Mouse (Mus musculus) brain, embryonic 14.5 days (tissue): ENCODE results near the gene Akap8. TPM values are rescaled to one million over a fixed set of nuclear protein-coding genes. Genes with fewer than 3 reads are reported as not detected.

Source experiments
- DNase-seq: peaks from one replicate; pipeline ENCODE4 v3.0.0-alpha.2; 2011; ENCODE audit warnings: low read depth
- CTCF ChIP-seq: fragments of 200-500 bp; IDR thresholded peaks from 2 replicates; pipeline ENCODE4 v1.5.1; 2012; ENCODE audit warnings: inconsistent platforms, mild to moderate bottlenecking, moderate library complexity, borderline replicate concordance; ENCODE audit not compliant: insufficient read depth, insufficient read length; ENCODE audit errors: extremely low read depth
- POLR2A ChIP-seq: fragments of 200-500 bp; IDR thresholded peaks from 2 replicates; pipeline ENCODE4 v1.6.1; 2012; ENCODE audit warnings: mild to moderate bottlenecking, inconsistent platforms, borderline replicate concordance; ENCODE audit not compliant: poor library complexity, insufficient read depth, insufficient read length, severe bottlenecking; ENCODE audit errors: extremely low read depth
- polyA plus RNA-seq: library from polyadenylated mRNA; depleted of rRNA; stranded (reverse); fragments of >200 nt; gene quantifications from 2 replicates; pipeline ENCODE4 v1.2.3, GENCODE M21; 2012

The Akap8 gene
- polyA plus RNA-seq, 1 experiment = 120 TPM

DNA sequence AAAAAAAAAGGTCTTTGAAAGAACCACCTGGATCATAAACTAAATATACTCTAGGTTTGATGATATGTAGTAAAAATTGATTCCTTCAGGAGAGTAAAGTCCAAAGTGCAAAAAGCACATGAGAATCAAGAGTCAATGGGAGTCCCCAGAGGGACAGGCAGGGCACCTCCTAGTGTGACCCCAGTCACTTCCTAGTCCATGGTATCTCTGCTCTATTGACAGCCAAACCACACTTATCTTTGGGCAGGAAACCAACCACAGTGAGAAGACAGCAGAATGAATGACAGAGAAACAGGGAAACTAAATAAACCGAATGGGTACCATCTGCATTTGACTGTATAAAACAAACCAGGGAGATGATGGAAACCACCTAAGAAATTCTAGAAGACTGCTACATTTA, 19.1 kb upstream of the Akap8 start:
- no peak for DNase-seq
- TF ChIP-seq POLR2A = no peak
- TF ChIP-seq CTCF = no peak

DNA sequence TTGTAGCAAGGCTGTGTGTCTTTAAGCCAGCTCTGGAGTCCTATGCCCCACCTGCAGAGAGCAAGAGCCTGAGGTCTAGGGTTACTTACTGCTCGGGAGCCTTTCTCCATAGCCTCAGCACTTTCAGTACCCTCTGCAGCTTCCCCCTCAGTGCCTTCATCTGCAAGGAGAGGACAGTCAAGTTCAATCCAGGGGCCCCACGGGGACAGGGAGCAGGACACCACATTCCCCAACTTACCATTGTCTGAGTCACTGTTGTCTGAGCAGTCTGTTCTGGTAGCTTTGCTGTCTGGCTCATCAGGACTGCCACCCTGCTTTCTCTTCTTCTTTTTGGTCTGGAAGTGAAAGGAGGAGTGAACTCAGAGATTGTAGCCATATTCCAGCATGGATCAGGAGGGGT, 14.8 kb upstream of the Akap8 start:
- TF ChIP-seq CTCF (no peak), POLR2A (no peak)
- no peak for DNase-seq

DNA sequence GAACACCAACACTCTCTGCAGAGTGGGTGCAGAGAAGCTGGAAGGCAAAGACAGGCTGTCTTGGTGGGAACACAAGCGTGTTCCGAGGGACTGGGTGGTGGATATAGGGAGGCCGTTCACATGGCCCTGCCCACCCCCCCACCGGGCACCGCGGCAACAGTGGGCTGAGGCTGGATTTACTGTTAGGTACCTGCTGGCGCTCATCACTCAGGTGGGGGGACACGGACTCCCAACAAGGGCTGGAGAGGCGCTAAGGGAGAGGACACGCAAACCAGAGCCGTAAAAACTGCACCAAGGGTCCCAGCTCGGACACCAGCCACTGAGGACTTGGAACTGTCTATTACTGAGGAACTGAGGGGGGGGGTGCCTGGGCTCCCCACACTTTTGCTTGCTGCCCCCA, 13.9 kb upstream of the Akap8 start:
- DNase-seq = no peak
- no peak for TF ChIP-seq POLR2A

DNA sequence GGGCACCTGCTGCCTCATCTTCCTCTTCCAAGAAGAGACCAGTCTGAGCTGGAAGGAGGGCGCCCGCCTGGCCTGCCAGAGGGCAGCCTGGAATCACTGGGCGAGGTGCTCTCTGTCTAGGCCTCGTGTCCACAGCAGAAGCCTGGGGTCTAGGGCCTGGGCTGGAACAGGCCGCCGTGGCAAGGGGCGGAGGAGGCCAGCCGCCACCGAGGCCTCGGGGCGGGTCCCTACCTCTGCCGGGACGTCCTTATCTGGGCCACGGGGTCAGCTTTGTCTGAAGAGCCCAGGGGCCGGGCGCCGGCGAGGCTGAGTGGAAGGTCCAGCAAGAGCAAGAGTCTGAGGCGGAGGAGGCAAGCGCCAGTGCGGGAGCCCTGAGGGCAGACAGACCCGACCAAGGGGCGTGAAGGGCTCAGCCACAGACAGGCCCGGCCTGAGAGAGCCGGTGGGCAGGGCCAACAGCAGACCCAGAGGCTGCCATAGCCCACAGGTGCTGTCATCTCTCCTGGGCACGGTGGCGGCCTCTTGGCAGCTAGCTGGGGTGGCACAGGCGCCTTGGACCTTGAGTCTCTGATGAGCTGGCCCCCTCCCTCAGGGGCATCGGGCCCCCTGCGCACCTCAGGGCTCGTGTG, 12.8 kb upstream of the Akap8 start:
- TF ChIP-seq POLR2A = no peak
- TF ChIP-seq CTCF = no peak
- no peak for DNase-seq

DNA sequence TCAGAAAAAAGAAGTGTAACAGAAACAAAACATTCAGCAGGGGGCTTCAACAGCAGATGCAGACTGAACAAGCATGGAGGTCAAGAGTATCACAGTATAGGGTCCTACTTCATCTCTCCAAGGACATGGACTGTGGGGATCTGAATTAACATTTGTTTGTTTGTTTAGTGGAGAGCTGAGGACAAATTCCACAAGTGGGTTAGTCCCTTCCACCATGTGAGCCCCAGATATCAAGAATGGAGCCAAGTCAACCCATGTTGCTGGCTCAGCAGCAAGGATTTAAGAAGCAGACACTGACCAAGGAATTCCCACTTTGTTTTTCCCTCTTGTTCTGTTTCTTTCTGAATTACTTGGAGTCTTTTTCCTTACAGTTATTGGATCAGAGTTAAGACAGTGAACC, 6.5 kb upstream of the Akap8 start:
- no peak for DNase-seq
- TF ChIP-seq CTCF (no peak), POLR2A (no peak)

DNA sequence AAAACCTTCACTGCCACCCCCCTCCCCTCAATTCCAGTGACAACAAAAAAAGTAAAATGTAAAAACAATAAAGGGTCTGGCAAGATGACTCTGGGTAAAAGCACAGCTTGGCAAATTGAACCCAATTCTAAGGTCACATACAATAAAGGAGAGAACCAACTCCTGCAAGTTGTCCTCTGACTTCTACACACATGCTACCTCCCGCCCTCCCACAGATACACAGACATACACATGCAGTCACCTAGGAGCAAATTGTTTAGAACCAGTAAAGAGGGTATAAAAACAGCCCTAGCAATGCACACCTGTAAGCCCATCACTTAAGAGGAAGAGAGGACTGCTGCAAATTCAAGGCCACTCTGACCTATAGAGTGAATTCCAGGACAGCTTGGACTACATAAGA, 1.8 kb upstream of the Akap8 start:
- TF ChIP-seq POLR2A (no peak), CTCF (no peak)
- no peak for DNase-seq

DNA sequence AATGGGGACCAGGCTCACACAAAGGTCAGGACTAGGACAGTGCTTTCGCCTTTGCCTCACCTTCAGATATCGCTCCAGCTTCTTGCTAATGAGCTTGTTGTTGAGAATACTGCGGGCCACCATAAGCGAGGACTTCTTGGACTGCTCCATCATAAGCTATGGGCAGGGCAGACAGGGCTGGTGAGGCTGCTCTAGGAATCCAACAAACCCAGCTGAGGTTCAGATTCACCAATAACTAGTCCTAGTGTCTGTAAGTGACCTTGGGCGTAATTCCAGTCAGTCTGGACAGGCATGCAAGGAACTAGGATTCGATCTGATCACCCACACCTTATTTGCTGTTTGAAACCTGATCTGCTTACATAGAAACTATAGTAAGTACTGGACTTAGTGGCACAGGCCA, 798 bp upstream of the Akap8 start:
- no peak for TF ChIP-seq POLR2A
- no peak for TF ChIP-seq CTCF
- peak; percentile 29 for DNase-seq

DNA sequence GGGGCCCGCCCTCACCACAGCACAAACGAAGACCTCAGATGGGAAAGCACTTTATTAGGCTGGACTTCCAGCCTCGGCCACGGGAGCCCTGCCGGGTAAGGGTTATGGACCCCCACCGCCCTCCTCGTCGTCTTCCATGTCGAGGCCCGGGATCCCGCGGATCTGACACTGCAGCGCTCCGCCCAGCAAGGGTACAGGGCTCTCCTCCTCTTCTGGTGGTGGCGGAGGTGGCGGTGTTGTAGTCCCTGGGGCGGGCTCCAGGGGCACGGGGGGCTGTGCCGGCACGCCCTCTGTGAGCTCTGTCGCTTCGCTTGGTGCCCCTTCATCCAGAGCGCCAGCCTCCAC, 324 bp upstream of the Akap8 start:
- DNase-seq = no peak
- TF ChIP-seq CTCF (0 out of 2 replicates have a peak, but pooled peaks have one; percentile 6), POLR2A (peak; percentile 75; the same call in 1 of the 2 replicates)

DNA sequence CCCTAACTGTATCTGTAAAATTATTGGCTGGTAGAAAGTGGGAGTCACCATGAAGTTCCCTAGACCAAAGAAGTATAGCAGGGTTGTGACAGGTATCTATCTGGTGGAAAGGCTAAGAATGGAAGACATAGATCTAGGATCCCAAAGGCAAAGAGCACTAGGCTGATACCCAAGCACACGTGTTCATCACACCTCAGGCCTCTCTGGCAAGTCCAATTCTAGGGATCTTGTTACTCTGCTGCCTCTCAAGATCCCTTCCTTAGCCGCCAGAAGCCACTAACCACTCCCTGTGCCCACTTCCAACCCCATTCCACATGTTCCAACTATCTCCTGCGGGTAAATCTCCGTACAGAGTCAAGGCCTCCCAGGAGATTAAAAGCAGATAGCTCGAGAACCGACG, 1.1 kb downstream of the Akap8 start:
- no peak for DNase-seq
- TF ChIP-seq CTCF (no peak), POLR2A (no peak)

DNA sequence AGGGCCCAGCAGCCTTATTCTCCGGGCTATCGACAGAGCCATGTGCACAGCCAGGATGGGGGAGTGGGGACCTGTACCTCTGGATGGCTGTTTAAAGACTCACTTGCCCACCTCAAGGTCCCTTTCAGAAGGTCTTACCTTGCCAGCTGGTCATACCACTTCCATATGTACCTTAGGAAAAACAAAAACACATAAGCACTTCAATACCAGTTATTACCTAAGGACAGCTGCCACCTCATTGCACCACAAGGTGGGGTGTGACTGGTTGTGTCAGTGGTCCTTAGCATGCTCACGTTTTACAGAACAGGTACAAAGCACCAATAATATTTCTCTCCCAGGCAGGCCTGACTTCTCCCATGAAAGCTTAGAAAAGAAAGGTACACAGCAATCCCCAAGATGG, 3.3 kb downstream of the Akap8 start:
- TF ChIP-seq CTCF (no peak), POLR2A (no peak)
- no peak for DNase-seq

DNA sequence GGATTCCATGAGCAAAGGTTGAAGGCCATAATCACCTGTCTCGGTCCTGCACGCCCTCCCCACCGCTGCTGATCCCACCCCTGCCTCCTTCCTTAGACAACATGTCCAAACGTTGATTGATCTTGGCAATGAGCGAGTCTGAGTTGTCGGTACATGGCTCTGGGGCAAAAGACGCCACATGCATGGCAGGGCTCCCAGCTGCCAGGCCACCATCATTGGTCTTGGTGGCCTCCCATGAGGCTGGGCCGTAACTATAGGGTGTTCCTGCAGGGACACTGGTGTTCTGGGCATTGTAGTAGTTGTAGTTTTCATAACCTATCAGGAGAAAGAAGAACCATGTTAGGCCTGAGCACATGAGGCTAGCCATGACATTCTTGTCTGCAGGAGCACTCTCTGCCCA, 4.0 kb downstream of the Akap8 start:
- TF ChIP-seq POLR2A = no peak
- TF ChIP-seq CTCF = no peak

DNA sequence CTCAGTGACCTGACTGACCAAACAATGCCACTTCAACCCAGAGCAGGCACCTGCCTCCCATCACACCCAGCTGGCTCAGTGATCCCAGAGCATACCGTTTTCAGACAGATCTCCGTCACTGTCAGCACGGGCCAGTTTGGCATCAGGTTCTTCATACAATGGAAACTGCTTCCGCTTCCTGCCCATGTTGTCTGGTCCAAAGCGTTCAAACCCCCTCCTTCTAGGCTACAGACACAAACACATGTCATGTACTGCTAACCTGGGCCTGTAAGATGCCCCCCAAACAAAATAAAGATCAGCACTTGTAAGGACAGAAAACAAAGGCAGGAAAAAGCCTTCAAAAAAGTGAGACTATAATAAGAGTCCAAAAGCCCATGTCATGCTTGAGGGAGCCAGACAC, 5.5 kb downstream of the Akap8 start:
- DNase-seq = no peak
- no peak for TF ChIP-seq CTCF
- no peak for TF ChIP-seq POLR2A

More for the DNA sequence above, 4.0 kb downstream of the Akap8 start:
- DNase-seq = no peak
